Mouse (Mus musculus) forebrain, embryonic 12.5 days (tissue): ENCODE results near the gene Mbd4. TPM values are rescaled to one million over a fixed set of nuclear protein-coding genes. Genes with fewer than 3 reads are reported as not detected.
A peak's percentile ranks its signal among the peaks of the same experiment; 100 is the strongest.
"Not testable (repeated sequence)": the region's sequence is repeated elsewhere in the genome, so short reads cannot be mapped to it uniquely, and the experiment has no call there.

ENCODE experiments used
- ATAC-seq: fragments of 200-750 bp; cut with Nextera tagmentation; 2 replicates; pipeline ENCODE4 v1.8.0; 2017; ENCODE audit warnings: moderate TSS enrichment; ENCODE audit not compliant: low FRiP score
- H3K27ac ChIP-seq: fragments of 300-500 bp; sonication (generic); 2 replicates; pipeline ENCODE4 v1.5.1; 2016; ENCODE audit warnings: mild to moderate bottlenecking
- H3K27me3 ChIP-seq: fragments of 300-500 bp; sonication (generic); 2 replicates; pipeline ENCODE4 v1.6.1; 2016; ENCODE audit warnings: mild to moderate bottlenecking
- H3K36me3 ChIP-seq: fragments of 300-500 bp; sonication (generic); replicated peaks from 2 replicates; pipeline ENCODE4 v1.6.1; 2016; ENCODE audit warnings: mild to moderate bottlenecking
- H3K4me1 ChIP-seq: fragments of 300-500 bp; sonication (generic); 2 replicates; pipeline ENCODE4 v1.6.1; 2016
- H3K4me2 ChIP-seq: fragments of 300-500 bp; sonication (generic); 2 replicates; pipeline ENCODE4 v1.6.1; 2016; ENCODE audit warnings: mild to moderate bottlenecking, moderate library complexity
- H3K4me3 ChIP-seq: fragments of 300-500 bp; sonication (generic); replicated peaks from 2 replicates; pipeline ENCODE4 v1.5.1; 2016; ENCODE audit warnings: mild to moderate bottlenecking
- H3K9ac ChIP-seq: fragments of 300-500 bp; sonication (generic); 2 replicates; pipeline ENCODE4 v1.6.1; 2016; ENCODE audit warnings: mild to moderate bottlenecking
- H3K9me3 ChIP-seq: fragments of 300-500 bp; sonication (generic); 2 replicates; pipeline ENCODE4 v1.6.1; 2016
- WGBS: fragments of 180-500 bp; shearing (Covaris S2); methylation state at CpG from one replicate; pipeline ENCODE4 v1.1.7; 2016; 5-methylcytosine and 5-hydroxymethylcytosine counted together
- polyA plus RNA-seq: library from polyadenylated mRNA; unstranded; fragments of >200 nt; fragmentation: Nextera tagmentation; extraction: Ambion mirVana; gene quantifications from 2 replicates; pipeline ENCODE4 v1.2.1, GENCODE M21; 2016

Mbd4 gene
- polyA plus RNA-seq, 1 experiment from 2014 or later: 28.7 TPM

- WGBS: 78% methylated on average over 6 of the region's 6 CpGs
- H3K9ac ChIP-seq: no peak overlapping the region
- H3K9me3 ChIP-seq: no peaks in the 10 kb centered on the region
- H3K4me1 ChIP-seq: no peaks in the 10 kb centered on the region
- no peak for ATAC-seq
- H3K36me3 ChIP-seq: no peaks in the 10 kb centered on the region
- no peak overlapping the region for H3K27ac ChIP-seq
- H3K27me3 ChIP-seq: no peaks in the 10 kb centered on the region
- H3K4me3 ChIP-seq: no peak overlapping the region
- no peak overlapping the region for H3K4me2 ChIP-seq
Observed at GRCm38 (mm10) chr6:115830779-115831601, 22.2 kb downstream of the Mbd4 start.

- peak; percentile 88 for ATAC-seq
Observed at GRCm38 (mm10) chr6:115823850-115824464, 29.2 kb downstream of the Mbd4 start.

DNA sequence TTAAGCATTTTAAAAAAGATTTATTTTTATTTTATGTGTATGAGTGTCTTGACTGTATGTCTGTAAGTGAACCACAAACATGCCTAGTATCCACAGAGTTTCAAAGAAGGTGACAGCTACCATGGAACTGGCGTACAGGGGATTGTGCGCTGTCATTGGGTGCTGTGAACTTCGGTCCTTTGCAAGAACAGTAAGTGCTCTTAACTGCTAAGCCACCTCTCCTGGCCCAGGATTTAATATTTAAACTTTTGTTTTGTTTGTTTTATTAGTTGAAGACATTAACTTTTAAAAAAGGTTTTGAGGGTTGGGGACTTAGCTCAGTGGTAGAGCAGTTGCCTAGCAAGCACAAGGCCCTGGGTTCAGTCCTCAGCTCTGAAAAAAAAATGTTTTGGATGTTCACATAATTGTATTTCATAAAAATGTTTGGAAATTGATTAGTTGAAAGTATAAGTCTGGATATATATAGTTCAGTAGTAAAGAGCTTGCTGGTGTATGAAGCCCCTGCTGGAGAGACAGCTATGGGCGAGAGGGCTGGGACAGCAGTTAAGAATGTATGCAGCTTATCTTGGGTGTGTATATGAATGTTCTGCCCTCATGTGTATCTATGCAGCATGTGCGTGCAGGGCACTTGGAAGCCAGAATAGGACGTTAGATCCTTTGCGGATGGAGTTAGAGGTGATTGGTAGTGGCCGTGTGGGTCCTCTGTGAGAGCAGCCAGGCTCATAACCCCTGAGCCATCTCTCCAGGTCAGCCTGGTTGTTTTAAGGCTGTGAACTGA, 31.8 kb downstream of the Mbd4 start:
- no peak overlapping the region for H3K9ac ChIP-seq
- WGBS: 88% methylated on average over 8 of the region's 8 CpGs
- no peaks in the 10 kb centered on the region for H3K4me1 ChIP-seq
- no peak overlapping the region for H3K4me3 ChIP-seq
- H3K27me3 ChIP-seq: no peaks in the 10 kb centered on the region
- H3K36me3 ChIP-seq: no peaks in the 10 kb centered on the region
- no peaks in the 10 kb centered on the region for H3K9me3 ChIP-seq
- no peak for ATAC-seq
- no peak overlapping the region for H3K4me2 ChIP-seq
- no peak overlapping the region for H3K27ac ChIP-seq

More at GRCm38 (mm10) chr6:115823850-115824464, 29.2 kb downstream of the Mbd4 start:
- not testable (repeated sequence) for H3K4me3 ChIP-seq, H3K9me3 ChIP-seq, H3K4me1 ChIP-seq, H3K36me3 ChIP-seq, H3K27ac ChIP-seq, H3K9ac ChIP-seq, H3K27me3 ChIP-seq
- H3K4me2 ChIP-seq: peak overlapping the region; percentile 34; the same call in 1 of the 2 replicates
- 3% methylated on average over 5 of the region's 11 CpGs for WGBS

- Histone ChIP-seq H3K4me2 (no peak overlapping the region), H3K9me3 (no peaks in the 10 kb centered on the region), H3K4me3 (no peak overlapping the region), H3K27ac (no peak overlapping the region), H3K36me3 (no peaks in the 10 kb centered on the region), H3K9ac (no peak overlapping the region), H3K27me3 (no peaks in the 10 kb centered on the region), H3K4me1 (no peaks in the 10 kb centered on the region)
- no peak for ATAC-seq
- WGBS: 71% methylated on average over 2 of the region's 2 CpGs
Observed at GRCm38 (mm10) chr6:115818129-115818528, 35.0 kb downstream of the Mbd4 start.

GRCm38 (mm10) chr6:115815041-115815440, 38.1 kb downstream of the Mbd4 start:
- no peak overlapping the region for H3K4me3 ChIP-seq
- H3K27ac ChIP-seq: no peak overlapping the region
- no peaks in the 10 kb centered on the region for H3K4me1 ChIP-seq
- H3K27me3 ChIP-seq: no peaks in the 10 kb centered on the region
- H3K9me3 ChIP-seq: no peaks in the 10 kb centered on the region
- H3K36me3 ChIP-seq: no peaks in the 10 kb centered on the region
- ATAC-seq: no peak
- H3K9ac ChIP-seq: no peak overlapping the region
- 76% methylated on average over 4 of the region's 4 CpGs for whole genome bisulfite sequencing
- no peak overlapping the region for H3K4me2 ChIP-seq

DNA sequence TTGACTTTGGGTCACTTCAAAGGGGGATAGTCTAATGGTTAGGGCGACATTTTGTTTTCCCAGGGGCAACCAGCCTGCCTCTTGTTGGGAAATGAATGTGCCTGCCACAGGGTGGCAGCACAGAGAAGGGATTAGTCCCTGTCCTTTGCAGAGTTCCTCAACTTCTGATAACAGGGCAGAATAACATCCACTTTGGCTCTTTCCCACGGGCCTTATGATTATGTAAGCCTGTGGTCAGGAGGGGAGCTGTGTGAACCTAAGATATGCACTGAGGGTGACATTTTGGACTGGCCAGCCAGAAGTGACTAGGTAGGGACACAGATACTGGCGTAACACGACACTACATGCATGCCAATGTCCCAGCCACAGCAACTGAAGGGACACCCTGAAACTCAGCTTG, 39.1 kb downstream of the Mbd4 start:
- ATAC-seq: peak; percentile 30; the same call in 1 of the 2 replicates
- Histone ChIP-seq H3K4me1 (no peaks in the 10 kb centered on the region), H3K4me2 (no peak overlapping the region), H3K27ac (no peak overlapping the region), H3K9ac (peak overlapping the region; percentile 36; the same call in 1 of the 2 replicates), H3K4me3 (no peak overlapping the region), H3K27me3 (no peaks in the 10 kb centered on the region), H3K36me3 (no peaks in the 10 kb centered on the region), H3K9me3 (no peaks in the 10 kb centered on the region)
- WGBS: 40% methylated on average over 4 of the region's 4 CpGs

- no peak overlapping the region for H3K4me3 ChIP-seq
- H3K9me3 ChIP-seq: no peaks in the 10 kb centered on the region
- H3K27me3 ChIP-seq: no peaks in the 10 kb centered on the region
- ATAC-seq: no peak
- WGBS: 77% methylated on average over 8 of the region's 8 CpGs
- peaks cover 9% of the 10 kb centered on the region for H3K36me3 ChIP-seq
- H3K4me1 ChIP-seq: peaks cover 9% of the 10 kb centered on the region
- H3K27ac ChIP-seq: no peak overlapping the region
- H3K4me2 ChIP-seq: no peak overlapping the region
- no peak overlapping the region for H3K9ac ChIP-seq
Observed at GRCm38 (mm10) chr6:115811606-115812005, 41.6 kb downstream of the Mbd4 start.

DNA sequence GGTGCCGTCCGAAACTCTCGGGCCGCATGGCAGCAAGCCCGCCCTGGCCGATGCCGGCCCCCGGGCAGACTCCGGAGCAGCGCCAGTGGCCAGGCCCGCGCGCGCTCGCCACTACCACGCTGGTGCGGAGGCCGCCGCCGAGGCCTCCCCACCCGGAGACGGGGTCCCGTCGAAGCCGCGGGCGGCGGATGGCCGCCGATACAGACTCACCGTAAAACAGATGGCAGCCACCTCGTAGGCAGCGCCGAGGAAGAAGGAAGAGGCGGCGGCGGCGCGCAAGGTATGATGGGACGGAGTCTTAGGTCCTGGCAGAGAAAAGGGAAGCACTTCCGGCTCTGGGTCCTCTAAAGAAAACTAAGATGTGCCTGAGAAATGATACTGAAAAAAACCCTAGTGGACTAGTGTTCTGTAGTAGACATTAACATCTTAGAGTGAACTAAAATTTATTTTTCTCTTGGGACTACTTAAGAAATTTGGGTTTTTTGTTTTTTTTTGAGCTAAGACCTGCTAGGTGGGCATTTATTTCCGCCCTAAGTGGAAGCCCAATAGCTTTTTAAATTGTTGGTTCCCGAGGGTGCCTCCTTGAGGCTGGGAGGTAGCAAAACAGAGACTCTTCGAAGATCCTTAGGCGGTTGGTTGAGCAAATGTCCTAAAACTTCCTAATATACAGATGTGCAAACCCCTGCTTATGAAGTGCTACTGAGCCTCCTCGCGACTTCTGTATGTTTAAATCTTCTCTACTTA, 44.5 kb downstream of the Mbd4 start, which contains the start of gene Rpl32:
TSS of gene Rpl32 (minus strand) at position 260 of the 744 bp plus-strand sequence.
- peak within 1 kb of the TSS; percentile 82 for H3K4me2 ChIP-seq
- peak; percentile 88 for ATAC-seq
- peaks cover 39% of the 10 kb centered on the region for H3K36me3 ChIP-seq
- H3K9ac ChIP-seq: peak within 1 kb of the TSS; percentile 99
- no peaks in the 10 kb centered on the region for H3K27me3 ChIP-seq
- under 1% methylated on average over 47 of the region's 47 CpGs for WGBS
- H3K4me3 ChIP-seq: peak within 1 kb of the TSS; percentile 84
- no peaks in the 10 kb centered on the region for H3K9me3 ChIP-seq
- peaks cover 23% of the 10 kb centered on the region for H3K4me1 ChIP-seq
- peak within 1 kb of the TSS; percentile 97 for H3K27ac ChIP-seq

- 0% methylated on average over 22 of the region's 22 CpGs for WGBS
- H3K4me1 ChIP-seq: peaks cover 23% of the 10 kb centered on the region
- H3K9ac ChIP-seq: peak overlapping the region; percentile 99
- no peaks in the 10 kb centered on the region for H3K9me3 ChIP-seq
- no peaks in the 10 kb centered on the region for H3K27me3 ChIP-seq
- no peak for ATAC-seq
- H3K36me3 ChIP-seq: peaks cover 43% of the 10 kb centered on the region
- H3K27ac ChIP-seq: peak overlapping the region; percentile 97
- H3K4me3 ChIP-seq: peak overlapping the region; percentile 84
- peak overlapping the region; percentile 82 for H3K4me2 ChIP-seq
Observed at GRCm38 (mm10) chr6:115808196-115808487, 45.0 kb downstream of the Mbd4 start.

GRCm38 (mm10) chr6:115807464-115808195, 45.5 kb downstream of the Mbd4 start:
- H3K9me3 ChIP-seq: no peaks in the 10 kb centered on the region
- no peak for ATAC-seq
- WGBS: 3% methylated on average over 15 of the region's 15 CpGs

DNA sequence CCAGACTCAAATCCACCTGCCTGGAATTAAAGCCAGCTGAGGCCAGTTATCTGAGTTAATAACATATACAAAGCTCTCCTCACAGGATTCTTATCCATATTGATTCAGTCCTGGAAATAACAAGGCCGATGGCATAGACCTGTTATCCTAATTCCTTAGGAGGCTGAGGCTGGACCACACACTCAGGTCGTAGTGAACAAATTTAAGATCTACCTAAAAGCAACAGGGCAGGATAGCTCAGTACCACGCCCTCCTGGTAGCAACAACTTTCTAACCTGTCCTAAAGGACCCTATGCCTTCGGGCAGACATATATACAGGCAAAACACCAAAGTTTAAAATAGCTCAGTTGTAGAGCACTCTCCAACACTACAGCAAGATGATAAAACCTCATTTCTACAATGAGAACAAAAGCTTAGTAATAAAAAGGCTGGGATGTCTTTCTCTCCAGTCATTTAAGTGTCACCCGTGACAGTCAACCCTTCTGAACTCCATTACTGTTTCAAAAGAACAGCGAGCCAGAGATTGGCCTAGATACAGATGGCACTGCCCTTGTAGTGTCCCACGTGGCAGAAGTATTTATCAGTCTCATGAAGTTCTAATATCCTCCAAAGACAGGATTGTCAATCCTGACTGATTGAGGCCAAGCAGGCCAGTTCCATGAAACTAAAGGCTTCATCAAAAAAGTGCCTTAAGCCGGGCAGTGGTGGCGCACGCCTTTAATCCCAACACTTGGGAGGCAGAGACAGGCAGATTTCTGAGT, 48.6 kb downstream of the Mbd4 start:
- H3K27ac ChIP-seq: no peak overlapping the region
- no peaks in the 10 kb centered on the region for H3K9me3 ChIP-seq
- 72% methylated on average over 10 of the region's 10 CpGs for WGBS
- H3K4me1 ChIP-seq: peaks cover 23% of the 10 kb centered on the region
- no peak for ATAC-seq
- H3K4me2 ChIP-seq: no peak overlapping the region
- no peak overlapping the region for H3K4me3 ChIP-seq
- peaks cover 75% of the 10 kb centered on the region for H3K36me3 ChIP-seq
- no peak overlapping the region for H3K9ac ChIP-seq
- no peaks in the 10 kb centered on the region for H3K27me3 ChIP-seq

More at GRCm38 (mm10) chr6:115807464-115808195, 45.5 kb downstream of the Mbd4 start:
- Histone ChIP-seq H3K27ac (peak overlapping the region; percentile 97), H3K4me3 (peak overlapping the region; percentile 84), H3K9ac (peak overlapping the region; percentile 99), H3K4me1 (peaks cover 23% of the 10 kb centered on the region), H3K36me3 (peaks cover 48% of the 10 kb centered on the region), H3K4me2 (peak overlapping the region; percentile 82), H3K27me3 (no peaks in the 10 kb centered on the region)
